Mouse (Mus musculus) ovary, postnatal 14 days (tissue): ENCODE results near the gene Rbms3.

Experiments
- DNase-seq: peaks from one replicate; pipeline ENCODE4 v3.0.0; 2022; ENCODE audit warnings: low spot score

The Rbms3 gene

DNA sequence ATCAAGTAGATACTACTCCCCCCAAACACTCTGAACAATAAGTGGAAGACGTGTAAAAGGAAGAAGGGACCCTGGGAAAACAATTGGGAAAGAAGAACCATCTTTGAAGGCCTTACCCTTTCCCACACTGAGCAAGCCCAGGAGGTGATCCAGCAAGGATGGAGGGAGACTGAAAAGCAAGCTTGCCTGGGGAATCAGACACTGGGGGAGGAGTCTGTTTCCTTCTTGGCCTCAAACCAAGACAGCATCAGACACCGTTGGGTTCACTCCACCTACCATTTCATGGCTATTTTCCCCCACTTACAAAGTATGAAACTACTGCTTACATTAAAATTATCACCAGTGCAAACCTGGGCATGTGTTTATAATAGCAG lies 587.7 kb downstream of the Rbms3 start:
- no peak for DNase-seq

DNA sequence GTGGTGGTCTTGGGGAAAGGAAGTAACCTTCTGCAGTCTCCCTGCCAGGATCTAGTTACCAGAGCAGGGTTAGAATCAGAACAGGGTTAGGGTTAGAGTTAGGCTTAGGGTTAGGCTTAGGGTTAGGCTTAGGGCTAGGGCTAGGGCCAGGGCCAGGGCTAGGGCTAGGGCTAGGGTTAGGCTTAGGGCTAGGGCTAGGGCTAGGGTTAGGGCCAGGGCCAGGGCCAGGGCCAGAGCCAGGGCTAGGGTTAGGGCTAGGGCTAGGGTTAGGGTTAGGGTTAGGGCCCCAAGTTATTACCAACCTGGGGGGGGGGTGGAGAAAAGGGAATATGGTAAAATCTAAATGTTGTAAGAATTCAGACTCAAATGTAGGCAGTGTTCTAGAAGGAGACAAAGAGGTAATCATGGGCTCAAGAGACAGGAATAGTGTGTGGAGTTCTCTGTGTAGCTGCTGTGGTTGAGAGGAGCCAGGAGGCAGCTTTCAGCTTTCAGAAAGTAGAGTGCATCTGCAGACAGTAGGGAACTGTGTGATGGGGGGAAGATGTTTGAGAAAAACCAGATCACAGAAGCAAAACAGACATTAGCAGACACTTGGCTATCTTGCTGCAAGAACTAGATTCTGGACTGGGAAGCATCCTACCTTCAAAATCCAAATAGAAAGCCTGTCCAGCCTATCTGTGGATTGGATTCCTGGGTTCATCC lies 588.3 kb downstream of the Rbms3 start:
- no peak for DNase-seq

DNA sequence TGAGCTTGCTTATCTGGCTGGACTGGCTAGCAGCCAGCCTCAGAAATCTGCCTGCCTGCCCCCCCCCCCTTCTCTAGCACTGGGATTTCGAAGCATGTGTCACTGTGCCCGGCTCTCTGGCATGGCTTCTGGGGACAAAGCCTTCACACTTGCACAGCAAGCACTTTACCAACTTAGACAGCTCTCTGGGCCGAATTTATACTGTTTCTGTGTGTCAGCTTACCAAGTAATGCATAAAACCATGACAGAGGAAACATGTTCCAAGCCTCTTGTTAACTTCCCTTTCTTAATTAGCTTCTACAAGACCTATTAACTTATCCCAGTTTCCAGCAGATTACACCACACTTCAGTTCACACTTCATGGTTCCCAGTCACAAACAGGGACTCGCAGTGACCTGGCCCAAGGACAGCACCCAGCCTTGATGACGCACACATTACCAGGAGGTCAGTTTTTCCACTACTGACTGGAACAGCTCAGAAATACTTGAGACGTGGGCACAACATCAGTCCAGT lies 589.7 kb downstream of the Rbms3 start:
- no peak for DNase-seq

DNA sequence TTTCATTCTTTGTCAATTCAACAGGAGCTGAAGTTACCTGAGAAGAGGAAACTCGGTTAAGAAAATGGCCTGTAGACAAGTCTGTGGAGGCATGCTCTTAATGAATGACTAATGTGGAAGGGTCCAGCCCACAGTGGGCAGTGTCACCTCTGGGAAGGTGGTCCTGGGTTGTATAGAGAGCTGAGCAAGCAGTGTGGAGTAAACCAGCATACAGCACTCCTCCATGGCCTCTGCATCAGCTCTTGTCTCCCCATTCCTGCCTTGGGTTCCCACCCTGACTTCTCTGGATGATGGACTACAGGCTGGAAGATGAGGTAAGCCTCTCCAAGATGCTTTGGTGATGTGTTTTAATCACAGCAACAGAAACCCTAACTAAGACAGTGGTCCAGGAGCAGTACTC lies 597.0 kb downstream of the Rbms3 start:
- no peak for DNase-seq

DNA sequence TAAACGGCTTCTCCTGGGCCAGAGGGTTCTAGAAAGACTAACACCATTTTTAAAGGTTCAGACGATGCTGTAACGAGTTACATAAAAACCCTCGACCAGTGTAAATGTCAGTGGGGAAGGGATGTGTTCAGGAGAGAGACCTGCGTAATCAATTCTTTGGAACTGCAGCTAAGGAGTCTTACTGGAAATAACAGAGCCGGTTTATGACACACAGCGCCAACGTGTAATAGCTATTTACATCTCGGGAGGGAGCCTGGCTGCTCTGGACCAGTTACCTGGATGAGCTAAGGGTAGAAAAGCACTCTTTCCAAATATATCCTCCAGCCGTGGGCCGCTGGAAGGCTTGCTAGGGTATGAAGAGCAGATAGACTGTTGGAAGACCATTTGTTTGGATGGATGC lies 598.5 kb downstream of the Rbms3 start:
- DNase-seq: no peak

DNA sequence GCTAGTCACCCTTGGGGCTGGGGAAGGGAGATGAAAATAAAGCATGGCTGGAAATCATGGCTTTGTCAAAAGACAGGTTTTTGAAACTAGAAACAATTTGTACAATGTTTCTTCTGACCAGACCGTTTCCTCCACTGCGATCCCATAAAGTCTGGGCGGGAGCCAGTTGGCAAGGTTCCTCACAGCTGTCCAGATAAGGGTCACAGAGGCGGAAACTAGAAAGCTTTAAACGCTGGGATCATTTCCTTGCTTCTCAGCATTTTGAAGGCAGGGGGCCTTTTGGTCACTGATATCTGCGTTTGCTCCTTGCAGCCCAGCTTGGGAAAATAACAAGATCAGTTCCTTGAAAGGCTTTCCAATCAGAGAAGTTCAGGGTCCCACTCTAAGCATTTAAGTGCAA lies 598.9 kb downstream of the Rbms3 start:
- DNase-seq: peak; percentile 91

DNA sequence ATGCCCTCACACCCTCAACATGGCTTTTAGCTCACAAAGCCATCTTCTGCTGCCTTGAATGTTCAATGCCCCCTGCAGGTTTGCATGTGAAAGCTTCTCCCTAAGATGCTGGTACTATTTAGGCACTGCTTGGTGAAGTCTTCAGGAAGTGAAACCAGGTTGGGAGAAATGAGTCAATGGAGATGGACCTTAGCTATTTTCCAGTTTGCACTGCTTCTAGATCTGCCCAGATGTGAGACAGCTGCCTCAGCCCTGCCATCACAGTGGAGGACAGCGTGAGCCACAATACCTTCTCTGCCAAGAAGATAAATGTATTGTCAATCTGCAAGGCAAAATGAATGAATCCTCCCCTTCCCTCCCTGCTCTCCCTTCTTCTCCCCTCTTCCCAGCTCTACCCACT lies 599.8 kb downstream of the Rbms3 start:
- no peak for DNase-seq

DNA sequence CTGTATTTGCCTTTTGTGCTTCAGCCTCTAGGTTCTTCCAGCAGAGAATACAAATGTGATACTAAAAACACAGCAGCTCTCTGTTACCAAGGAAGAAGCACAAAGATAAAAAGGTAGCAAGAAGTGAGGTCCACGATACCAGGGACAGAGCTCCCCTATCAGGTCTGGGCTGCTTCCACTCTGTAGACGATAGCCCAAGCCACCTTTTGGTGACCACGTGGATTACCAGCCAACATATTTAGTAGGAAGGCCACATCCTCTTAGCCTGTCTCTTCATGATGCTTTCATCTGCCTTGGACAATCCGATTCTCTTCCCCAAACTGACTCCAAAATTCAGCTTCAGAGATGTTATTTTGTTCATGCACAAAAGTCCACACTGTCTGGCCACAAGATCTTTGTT lies 601.1 kb downstream of the Rbms3 start:
- DNase-seq: no peak

DNA sequence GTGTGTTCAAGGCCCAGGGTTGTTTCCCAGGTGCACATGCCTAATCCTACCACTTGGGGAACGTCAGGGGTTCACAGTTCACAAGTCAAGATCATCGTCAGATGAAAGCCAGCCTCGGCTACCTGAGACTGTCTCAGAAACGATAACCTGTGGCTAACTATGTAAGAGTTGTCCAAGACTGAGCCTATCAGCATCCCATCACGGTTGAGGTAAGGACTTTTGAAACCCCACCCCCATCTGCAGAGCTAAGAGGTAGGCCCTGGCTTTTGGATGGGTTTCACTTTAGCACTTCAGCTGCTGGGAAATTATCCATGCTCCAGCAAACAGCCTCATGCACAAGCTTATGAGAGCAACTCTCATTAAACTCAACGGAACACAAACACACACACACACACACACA lies 607.6 kb downstream of the Rbms3 start:
- DNase-seq: no peak

DNA sequence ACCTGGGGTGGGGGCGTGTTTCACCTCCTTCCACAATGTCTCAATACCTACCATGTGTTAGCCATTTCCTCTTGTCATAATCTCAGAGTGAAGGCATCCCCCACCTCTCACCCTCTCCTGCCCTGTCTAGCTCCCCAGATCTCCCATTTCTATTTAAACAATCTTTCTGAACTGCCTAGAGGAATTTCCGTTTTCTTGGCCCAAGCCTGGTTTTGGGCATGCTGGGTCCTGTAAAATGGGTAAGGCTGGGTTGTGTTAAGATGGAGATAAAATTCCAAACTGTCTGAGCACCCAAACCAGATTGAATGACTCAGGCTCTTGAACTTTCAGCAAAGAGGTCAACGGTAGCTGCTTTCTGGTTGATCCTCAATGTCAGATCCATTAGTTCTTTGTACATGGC lies 608.2 kb downstream of the Rbms3 start:
- DNase-seq: no peak

DNA sequence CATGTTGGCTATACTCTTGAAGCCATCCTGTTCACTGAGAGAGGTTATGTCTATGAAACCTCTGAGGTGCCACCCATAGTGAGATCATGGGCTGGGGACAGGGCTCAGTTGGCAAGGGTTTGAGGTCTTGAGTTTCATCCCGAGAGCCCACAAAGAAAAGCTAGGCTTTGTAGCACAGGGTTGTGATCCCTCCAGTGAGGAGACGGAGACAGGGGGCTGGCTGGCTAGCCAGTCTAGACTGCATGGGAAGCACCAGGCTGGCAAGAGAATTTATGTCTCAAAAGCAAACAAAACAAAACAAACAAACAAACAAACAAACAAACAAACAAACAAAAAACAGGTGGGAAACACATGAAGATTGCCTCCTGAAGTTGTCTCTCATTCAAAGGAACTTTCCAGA lies 609.5 kb downstream of the Rbms3 start:
- DNase-seq: no peak

DNA sequence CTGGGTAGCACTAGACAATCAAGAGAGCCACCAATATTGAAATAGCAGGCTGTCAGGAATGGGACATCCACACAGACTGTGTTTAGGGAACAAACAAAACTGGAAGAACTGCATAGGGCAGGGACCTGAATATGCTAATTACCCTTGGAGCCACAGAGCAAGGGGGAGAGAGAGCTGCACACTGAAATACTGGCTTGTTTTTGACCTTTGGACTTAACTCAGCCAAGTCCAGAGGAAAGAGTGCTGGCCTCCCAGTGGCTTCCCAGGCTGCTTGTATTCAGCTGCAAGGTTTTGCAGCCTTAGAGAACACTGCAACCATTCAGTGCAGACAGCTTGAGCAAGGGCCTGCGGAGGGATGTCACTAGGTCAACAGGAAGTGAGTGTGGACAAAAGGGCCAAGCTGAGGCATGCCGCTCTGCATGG lies 611.0 kb downstream of the Rbms3 start:
- no peak for DNase-seq

DNA sequence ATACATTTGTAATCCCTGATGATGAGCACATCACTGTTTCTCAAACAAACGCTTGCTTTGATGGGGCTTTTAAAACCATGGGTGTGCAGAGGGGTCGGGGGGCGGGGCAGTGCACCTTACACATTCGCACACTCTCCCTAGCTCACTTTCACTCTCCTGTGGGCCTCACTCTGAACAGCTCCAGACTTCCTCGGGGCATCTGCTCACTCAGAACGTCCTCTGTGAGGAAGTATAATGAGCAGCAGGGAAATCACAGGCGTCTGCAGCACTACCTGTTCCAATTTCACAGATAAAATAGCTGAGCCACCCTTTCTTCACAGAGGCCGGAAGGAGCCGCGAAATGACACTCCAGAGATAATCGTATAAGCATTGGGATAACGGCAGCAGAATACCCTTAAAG lies 611.4 kb downstream of the Rbms3 start:
- DNase-seq: no peak

DNA sequence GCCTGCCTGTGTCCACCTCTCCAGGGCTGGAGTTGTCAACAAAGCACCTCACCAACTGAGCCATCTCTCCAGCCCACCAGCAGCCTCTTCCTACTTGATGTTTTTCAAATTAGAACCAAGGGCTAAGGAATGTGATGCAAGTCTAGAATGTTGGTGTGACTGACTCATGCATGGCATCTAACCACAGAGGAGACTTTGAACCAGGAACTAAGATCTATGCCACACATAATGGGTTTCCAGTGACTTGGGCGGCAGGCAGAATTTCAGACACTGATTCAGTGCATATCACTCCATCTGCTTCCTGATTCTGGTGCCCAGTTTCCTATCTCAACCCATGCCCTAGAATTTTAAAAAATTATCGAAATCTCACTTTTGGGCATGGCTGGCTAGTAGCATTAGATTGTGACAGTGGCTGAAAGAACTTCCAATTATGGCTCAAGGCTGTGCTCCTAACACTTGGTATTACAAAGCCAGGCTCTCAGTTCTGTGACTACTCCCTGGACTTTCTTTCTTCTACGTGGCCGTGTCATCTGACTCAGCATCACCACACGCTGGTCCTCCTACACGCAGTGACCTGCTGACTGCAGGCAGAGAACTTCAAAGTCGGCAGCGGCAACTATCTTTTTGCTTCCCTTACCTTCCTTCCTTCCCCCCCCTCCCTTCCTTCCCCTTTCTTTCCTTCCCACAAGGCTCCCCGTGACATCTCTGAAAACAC lies 613.0 kb downstream of the Rbms3 start:
- no peak for DNase-seq

DNA sequence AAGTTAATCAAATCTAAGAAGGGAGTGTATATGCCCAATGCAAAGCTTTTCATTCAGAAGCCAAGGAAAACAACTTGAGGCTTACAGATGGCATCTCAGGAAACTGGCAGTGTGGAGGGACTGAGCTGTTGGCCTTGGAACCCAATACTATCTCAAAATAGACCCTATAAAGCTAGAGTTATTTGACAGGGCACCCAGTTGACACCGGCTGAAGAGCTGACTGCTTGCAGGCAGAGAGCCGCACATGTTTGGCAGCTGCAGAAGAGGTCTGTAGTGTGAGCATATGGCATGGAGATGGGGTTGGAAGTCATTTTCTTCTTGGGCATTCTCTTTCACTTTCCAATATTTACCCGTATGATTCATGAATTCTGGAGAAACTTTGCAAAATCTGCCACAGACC lies 616.3 kb downstream of the Rbms3 start:
- DNase-seq: no peak

DNA sequence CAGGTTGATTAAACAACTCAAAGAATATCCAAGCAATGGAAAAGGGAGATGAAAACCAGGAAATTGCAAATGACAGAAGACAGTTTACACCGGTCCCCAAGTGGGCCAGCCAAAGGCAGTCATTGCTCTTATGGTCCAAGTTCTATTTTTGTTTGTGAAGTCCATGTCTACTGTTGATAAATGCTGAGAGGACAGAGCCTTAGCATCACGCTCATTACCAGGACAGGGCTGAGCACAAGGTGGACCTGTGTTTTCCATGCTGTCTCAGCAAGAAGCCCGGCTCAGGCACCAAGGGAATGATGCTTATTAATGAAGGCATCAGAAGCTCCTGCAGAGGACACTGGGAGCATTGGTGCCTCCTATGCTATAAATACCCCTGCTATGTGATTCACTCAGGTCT lies 618.9 kb downstream of the Rbms3 start:
- DNase-seq: no peak

DNA sequence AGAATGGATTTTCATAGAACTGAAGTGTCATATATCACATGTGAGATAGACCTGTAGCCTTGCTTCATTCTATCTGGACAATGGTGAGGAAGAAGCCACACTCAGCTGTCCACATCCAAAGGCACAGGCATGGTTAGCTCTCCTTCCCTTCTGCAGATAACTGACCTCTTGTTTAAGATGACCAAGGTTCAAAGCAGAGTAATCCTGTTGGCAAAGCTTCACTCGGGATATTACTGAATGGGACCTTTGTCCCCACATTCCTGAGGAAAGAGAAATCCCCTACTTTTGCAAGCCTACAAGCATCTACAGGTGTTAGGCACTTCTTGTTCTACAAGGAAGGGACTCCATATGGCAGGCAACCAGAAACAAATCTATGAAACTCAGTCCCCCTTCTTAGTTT lies 621.5 kb downstream of the Rbms3 start:
- no peak for DNase-seq

DNA sequence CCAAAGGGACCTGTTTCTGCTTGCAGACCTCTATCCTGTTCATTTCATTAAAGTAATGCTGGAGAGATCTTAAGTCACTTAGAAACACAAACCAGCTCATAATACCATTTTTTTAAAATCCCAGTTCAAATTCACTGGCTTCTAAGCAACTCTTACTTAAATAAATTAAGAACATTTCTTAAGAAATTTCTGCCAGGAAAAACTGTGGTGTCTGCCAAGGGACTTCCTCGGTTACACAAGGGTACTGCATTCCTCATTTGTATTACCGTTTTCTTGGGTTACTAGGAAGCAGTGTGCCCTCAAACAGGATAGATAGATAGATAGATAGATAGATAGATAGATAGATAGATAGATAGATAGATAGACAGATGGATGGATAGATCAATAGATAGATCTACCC lies 627.6 kb downstream of the Rbms3 start:
- DNase-seq: no peak

DNA sequence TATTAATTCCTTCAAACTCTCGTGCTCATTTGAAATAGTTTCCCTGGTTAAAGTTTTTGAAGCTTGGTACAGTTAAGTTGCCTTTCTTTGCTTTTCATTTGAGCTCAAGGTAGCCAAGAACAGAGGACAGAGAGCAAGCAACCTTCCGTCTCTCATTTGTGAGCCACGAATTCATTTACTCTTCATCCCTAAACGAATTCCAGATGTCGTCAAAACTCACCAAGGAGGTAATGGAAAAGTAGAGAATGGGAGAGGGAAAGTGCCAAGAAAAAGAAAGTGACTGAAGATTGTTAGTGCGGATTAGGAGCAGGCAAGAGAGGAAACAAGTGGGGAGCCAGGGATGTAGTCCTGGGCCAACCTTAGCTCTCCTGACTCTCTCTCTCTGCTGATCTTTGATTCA lies 630.5 kb downstream of the Rbms3 start:
- no peak for DNase-seq

DNA sequence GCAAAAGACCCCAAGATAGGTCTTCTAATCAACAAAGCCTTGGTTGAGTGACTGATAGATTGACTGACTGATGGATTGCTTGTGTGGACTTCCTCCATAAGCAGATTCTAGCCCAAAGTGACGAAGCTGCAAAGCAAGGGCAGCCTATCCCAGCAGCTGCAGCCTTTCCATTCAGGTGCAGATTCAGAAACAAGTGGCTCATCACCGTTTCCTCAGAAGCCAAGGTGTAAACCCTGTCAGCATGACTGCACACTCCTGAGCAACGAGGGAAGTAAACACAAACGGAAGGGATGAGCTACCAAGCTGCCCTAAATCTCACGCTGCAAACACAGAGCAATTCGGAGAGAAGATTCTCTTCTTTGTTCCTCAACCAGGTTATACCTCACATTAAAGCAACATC lies 639.4 kb downstream of the Rbms3 start:
- no peak for DNase-seq

DNA sequence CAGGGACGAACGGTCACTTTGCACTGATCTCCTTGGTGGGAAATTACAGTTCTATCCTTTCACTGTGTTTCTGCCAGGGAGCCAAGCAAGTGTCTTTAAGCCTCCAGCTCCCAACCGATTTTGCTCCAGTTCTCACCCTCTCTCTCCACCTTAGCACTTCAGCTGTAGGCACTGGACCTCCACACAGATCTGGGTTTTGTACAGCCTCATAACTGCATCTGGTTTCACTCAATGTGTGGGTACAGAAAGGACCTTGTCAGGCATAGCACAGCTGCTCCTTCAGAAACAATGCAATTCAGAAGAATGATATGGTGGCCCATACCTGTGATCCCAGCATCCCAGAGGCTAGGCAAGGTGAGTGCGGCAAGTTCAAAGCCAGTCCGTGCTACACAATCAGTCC lies 648.9 kb downstream of the Rbms3 start:
- no peak for DNase-seq

DNA sequence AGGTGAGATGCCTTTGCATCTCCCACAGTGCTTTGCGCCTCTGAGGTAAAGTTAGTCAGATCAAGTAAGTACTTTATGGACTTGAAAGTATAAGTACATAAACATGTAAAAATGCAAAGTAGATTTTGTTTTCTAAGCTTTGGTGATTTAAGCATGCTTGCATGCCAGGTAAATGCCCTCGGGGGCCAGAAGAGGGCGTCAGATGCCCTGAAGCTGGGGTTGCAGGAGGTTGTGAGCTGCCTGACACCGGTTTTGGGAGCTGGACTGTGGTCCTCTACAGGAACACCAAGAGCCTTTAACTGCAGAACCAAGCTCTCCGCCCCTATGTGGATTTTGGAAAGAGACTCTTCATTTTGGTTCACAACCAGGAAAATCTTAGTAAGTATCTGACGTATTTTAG lies 652.3 kb downstream of the Rbms3 start:
- no peak for DNase-seq

DNA sequence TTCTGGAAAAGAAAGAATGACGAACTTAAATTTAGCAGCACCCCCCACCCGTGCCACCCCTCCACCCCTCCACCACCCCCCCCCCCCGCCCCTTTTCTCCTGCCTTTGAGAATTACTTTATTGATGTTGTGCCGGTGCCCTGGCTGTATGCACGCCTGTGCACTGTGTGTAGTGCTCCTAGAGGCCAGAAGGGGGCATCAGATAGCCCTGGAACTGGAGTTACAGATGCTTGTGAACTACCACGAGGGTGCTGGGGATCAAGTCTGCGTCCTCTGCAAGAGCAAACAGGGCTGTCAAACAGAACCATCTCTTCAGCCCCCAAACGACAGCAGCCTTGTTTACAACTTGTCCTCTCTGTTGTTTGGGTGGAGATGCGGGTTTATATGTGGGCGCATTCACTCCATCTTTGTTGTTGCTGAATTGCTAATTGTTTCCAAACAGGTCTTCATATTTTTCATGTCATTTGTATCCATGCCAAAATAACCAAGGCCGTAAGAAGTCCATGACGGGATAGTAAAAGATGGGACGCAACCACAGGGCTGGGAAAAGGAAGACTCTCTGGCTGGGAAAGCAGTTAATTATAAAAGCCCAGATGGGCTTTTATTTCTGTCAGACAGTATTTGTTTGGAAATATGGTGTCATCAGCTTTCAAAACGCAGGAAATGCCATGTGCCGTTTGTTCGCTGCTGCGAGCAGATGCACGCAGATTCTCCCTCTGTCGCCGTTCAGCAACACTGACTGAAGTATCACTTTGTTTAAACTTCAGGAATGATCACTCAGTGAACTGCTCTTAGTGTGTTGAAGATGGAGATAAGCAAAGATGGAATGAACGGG lies 652.9 kb downstream of the Rbms3 start:
- DNase-seq: no peak
